Mouse (Mus musculus) liver, embryonic 14.5 days (tissue): ENCODE data around the gene Aldh3b3.

Source experiments
- CTCF ChIP-seq: IDR thresholded peaks from 2 replicates; pipeline ENCODE4 v1.5.1; 2016; ENCODE audit warnings: antibody characterized with exemption, low read depth, control low read depth
- EP300 ChIP-seq: IDR thresholded peaks from 2 replicates; pipeline ENCODE4 v1.6.1; 2016; ENCODE audit warnings: antibody characterized with exemption, low read depth

GRCm38 (mm10) chr19:3996747-3997146 is 38.3 kb downstream of the Aldh3b3 start:
- TF ChIP-seq CTCF, result no peak
- no peak for TF ChIP-seq EP300
